Mouse (Mus musculus) C2C12 (cell line): Measurements from ENCODE around the gene Gm45062.

Experiments used
- CEBPB ChIP-seq: IDR thresholded peaks from one replicate; pipeline ENCODE4 v1.6.1; 2011; ENCODE audit warnings: low read depth, mild to moderate bottlenecking, control low read depth, moderate library complexity
- CTCF ChIP-seq: IDR thresholded peaks from one replicate; pipeline ENCODE4 v1.5.1; 2011; ENCODE audit not compliant: control insufficient read depth, insufficient read depth, insufficient read length
- FOSL1 ChIP-seq: IDR thresholded peaks from one replicate; pipeline ENCODE4 v1.8.0; 2011; ENCODE audit warnings: mild to moderate bottlenecking, low read length; ENCODE audit not compliant: poor library complexity, insufficient read depth, severe bottlenecking
- MAX ChIP-seq: IDR thresholded peaks from one replicate; pipeline ENCODE4 v1.6.1; 2011; ENCODE audit warnings: mild to moderate bottlenecking, control low read depth
- MYOD1 ChIP-seq: IDR thresholded peaks from one replicate; pipeline ENCODE4 v1.6.1; 2011; ENCODE audit warnings: low read depth; ENCODE audit not compliant: control insufficient read depth, insufficient read length
- USF1 ChIP-seq: IDR thresholded peaks from one replicate; pipeline ENCODE4 v1.6.1; 2011; ENCODE audit warnings: low read depth, mild to moderate bottlenecking, control low read depth, moderate library complexity

DNA sequence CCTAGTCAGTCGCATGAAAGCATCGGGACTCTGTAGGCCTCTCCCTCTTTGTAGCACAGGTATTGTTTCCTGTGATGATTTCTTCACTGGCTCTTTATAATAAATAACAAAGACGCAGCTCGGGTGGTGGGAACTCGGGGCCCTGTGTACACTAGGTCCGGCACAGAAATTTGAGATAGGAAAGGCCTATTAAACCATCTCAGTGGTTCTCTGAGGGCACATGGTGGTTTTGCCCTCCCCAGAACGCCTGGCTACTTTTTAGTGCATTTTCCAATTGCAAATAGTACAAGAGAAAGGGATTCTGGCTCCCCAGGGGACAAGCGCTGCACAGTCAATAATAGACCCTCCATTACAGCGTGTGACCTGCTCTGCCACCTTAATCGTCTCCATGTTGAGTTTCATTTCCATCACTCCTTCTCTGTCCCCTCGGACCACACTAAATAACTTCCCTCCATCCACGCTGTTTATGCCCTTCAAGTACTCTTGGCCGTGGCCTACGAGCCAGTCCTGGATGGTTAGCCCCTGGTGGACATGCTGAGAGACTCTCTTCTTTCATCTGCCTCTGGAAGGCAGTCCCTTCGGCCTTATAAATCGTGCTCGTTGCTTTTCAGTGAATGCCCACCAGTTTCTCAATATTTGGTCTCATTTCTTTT is 227.3 kb downstream of the Gm45062 start:
- TF ChIP-seq CTCF (no peak), MAX (no peak), USF1 (no peak), CEBPB (no peak), MYOD1 (no peak), FOSL1 (no peak)
